Mouse (Mus musculus): ENCODE measurements around the gene Rora.
A peak's percentile ranks its signal among the peaks of the same experiment; 100 is the strongest.

Rora gene

GRCm38 (mm10) chr9:68759324-68759723 lies 105.7 kb downstream of the Rora start:
- peak; percentile 34 for DNase-seq (ENCODE audit: low spot score)

DNA sequence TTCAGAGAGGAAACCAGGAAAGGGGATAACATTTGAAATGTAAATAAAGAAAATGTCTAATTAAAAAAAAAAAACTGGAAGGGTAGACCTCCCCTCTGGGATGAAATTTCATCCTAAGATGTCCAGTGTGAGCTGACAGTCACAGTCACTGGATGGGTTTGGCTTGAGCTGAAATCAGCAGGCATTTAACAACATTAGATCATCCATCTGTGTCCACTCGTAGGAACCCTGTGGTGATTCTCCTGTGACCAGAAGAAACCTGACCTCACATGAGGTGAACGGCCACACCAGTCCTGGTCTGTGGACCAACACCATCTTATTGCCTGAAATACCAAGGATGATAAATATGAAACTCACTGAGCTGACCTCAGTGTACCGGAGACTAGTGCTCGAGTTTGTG lies 106.7 kb downstream of the Rora start:
- no peak for DNase-seq (ENCODE audit: low spot score)

GRCm38 (mm10) chr9:68760876-68761275 lies 107.3 kb downstream of the Rora start:
- DNase-seq (ENCODE audit: low spot score) = no peak

- DNase-seq (ENCODE audit: low spot score) = no peak
Measured at GRCm38 (mm10) chr9:68761672-68762071, 108.1 kb downstream of the Rora start.

DNA sequence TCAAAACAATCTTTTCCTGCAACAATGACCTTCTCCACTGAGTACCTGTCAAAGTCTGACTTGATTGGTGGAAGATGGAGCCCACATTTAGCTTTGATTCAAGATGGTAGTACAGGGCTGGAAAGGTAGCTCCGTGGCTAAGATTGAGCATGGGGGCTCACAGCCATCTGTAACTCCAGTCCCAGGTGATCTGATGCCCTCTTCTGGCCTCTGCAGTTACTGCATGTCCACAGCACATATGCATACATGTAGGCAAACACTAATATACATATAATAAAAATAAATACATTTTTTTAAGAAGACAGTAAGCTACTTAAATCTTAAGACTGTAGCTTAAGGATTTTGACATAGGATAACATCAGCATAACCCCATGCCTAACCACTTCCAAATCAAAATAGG lies 112.0 kb downstream of the Rora start:
- DNase-seq (ENCODE audit: low spot score) = no peak

DNA sequence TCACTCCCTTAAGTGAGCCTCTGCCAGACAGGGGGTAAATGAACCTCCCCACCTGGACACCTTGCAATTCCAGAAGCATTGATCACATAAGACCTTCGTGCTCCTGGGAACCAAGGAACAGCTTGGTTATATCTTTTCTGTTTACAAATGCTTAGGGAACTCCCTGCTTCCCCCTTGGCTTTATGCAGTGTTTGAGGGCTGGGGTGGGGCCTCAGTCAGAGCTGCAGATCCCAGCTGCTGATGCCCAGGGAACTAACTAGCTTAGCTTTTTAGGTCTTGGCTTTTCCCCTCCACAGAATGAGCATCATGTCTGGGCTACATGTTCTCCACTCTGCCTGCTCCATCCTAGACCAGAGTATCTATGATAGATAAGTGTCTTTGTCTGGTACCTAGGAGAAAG lies 116.1 kb downstream of the Rora start:
- DNase-seq (ENCODE audit: low spot score) = no peak

DNA sequence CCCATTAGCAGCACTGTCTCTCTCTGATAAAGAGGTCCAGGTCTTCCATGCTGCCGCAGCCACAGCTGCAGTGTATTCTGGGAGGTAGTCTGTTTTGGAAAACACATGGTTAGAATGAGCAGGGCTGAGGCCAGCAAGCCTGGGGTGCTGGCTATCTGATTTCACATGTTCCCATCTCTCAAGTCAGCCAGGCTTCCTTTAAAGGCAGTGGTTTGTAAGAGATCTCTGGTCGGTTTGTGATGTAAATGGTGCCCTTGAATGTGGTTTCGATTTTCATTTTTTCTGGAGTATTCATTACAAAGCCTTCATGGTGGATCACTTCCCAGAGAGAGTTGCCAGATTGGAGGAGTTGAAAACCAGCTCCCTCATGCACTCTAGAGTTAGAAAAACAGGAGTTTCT lies 117.8 kb downstream of the Rora start:
- DNase-seq (ENCODE audit: low spot score) = no peak

GRCm38 (mm10) chr9:68773770-68774169 lies 120.2 kb downstream of the Rora start:
- DNase-seq (ENCODE audit: low spot score) = no peak

DNA sequence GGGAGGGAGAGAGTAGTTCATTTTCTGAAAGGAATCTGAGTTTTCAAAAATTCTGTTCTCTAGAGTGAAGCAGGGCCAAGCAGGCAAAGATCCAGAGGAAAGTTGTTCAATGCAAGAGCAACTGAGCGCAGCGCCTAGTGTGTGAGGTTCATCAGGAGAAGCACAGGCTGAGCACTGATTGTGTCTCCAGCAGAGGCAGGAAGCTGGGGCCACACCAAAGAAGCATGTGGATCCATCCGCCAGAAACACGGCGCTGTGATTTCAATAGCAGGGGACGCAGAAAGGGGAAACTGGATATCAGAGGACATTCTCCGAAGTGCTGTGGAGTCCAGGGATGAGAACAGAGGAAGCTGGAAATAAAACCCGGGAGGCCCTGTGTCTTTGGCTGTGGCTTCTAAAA lies 128.4 kb downstream of the Rora start:
- DNase-seq (ENCODE audit: low spot score) = no peak

DNA sequence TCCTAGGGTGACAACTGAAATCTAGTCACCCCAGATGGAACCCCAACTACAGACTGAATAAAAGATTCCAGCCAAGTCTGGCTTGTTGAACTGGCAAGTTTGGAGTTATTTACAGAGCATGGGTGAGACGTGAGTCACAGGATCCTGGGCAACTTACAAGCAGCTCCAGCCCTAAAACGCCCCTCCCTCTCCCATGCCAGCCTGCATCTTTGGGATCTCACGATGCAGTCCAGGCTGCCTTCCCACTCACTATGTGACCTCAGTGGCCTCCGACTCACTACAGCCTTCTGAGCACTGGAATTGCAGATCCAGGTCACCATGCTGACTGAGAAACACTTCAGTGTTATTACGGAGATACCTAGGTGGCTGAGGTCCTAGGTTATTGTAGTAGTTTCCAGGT lies 129.0 kb downstream of the Rora start:
- DNase-seq (ENCODE audit: low spot score) = no peak

- no peak for DNase-seq (ENCODE audit: low spot score)
Measured at GRCm38 (mm10) chr9:68783246-68783645, 129.7 kb downstream of the Rora start.

GRCm38 (mm10) chr9:68786614-68787293 lies 133.2 kb downstream of the Rora start:
- DNase-seq (ENCODE audit: low spot score) = no peak

DNA sequence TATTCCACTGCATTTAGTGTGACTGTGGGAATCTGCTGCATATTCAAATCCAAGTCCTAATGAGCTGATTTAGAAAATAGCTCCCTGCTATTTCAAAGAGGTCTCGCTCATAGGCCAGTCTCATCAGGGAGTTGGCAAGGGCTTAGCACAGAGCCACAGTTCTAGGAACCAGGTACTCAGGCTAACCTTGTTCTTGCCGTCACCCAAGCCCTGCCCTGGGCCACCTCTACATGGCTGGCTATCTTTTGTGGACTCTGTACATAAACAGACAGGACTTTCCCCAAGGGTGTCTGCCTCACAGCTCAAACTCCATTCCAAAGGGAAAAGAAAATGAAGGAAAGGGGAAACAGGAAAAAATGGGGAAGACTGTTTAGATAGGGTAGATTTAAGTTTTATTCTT lies 134.1 kb downstream of the Rora start:
- no peak for DNase-seq (ENCODE audit: low spot score)

DNA sequence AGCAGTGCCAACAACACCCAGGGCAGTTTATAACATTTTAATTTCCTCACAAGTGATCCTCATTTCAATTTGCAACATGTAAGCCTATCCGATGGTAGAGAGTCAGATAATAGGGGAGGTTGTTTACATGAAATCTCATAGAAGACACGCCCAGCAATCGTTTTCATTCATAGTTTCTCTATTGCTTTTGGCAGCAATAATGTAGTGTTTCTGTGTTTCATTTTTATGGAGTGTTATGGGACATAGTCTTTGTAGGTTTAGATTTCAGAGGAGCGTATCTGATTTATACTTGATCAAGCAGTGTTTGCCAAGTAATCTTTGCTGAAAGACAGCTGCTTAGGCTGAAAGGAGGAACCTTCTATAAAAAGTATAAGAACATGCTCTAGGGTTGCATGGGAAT lies 137.3 kb downstream of the Rora start:
- DNase-seq (ENCODE audit: low spot score) = no peak

DNA sequence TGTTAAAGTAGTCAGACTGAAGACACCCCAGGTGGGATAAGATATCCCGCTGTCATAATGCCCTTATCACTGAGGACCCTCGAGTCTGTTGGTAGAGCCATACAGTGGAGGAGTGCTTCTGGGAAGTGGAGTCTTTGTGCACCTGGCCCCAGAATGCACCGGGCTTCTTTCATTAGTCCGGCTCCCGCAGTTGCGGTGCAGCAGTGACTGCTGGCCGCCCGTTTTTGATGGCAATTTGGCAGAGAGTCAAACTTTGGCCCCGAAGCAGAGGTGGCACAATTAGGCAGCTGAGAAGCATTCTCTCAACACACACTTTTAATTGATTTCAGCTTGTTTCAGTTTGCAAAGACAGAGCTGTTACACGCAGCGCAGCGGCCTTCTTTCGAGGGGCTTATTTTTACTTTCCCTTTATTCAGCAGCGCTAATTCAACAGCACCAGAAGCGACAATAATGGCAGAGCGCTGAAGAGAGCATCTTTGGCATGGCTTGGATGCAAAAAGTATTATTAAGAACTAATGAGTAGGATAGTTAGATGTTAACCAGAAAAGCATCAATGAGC lies 138.5 kb downstream of the Rora start:
- no peak for DNase-seq (ENCODE audit: low spot score)

GRCm38 (mm10) chr9:68795314-68795713 lies 141.7 kb downstream of the Rora start:
- DNase-seq (ENCODE audit: low spot score) = no peak

- DNase-seq (ENCODE audit: low spot score) = no peak
Measured at GRCm38 (mm10) chr9:68798221-68798620, 144.6 kb downstream of the Rora start.

DNA sequence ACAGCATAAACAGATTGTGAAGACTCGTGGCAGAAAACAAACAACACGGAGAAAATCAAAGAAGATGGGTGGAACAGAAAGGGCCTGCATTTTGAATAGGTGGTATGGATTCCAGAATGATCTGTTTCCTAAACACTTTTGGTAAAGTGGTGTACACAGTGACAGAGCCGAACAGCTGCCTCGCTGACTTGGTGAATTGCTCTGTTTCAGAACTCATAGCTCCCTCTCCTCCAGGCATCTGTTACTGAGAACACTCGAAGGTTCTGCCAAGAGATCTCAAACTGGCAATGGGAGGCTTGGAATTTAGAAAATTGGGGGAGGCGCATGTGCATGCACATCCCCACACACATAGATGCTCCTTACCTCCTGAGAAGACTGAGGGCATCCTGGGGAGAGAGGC lies 145.5 kb downstream of the Rora start:
- DNase-seq (ENCODE audit: low spot score) = no peak

- no peak for DNase-seq (ENCODE audit: low spot score)
Measured at GRCm38 (mm10) chr9:68804229-68804628, 150.6 kb downstream of the Rora start.

DNA sequence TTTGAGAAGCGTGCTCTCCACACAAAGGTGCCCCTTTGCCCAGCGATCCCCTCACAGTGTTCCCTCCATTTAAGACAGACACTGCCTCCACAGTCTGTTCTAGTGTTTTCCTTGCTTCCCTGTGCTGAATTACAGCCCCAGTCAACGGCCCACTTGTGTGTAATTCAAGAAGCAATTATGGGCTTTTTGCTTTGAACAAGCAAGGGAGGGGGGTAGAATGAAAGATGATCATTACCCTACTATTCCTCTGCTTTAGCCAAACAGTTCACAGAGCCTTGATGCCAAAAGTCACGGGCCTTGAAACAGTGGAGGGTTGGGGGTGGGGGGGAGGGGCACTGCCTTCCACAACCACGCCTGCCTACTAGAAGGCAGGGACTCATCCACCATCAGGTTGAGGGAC lies 152.2 kb downstream of the Rora start:
- no peak for DNase-seq (ENCODE audit: low spot score)

DNA sequence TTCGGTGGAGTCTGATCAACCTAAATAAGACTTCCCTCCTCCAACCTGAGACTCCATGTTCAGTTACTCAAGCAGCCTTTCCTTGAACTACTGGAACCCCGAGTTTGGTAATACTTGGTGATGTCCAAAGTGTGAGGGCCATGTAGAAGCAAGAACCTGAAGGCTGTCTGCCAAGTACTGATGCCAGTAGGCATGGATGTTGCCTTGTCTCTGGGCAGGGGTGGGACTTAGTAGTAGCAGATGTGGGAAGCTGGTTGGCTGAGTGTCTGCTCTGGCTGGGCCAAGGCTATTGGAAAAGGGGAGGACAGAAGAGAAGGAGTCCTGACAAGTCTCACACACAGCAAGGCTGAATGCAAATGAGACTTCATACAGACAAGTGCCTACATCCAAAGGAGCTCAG lies 154.1 kb downstream of the Rora start:
- DNase-seq (ENCODE audit: low spot score) = no peak

DNA sequence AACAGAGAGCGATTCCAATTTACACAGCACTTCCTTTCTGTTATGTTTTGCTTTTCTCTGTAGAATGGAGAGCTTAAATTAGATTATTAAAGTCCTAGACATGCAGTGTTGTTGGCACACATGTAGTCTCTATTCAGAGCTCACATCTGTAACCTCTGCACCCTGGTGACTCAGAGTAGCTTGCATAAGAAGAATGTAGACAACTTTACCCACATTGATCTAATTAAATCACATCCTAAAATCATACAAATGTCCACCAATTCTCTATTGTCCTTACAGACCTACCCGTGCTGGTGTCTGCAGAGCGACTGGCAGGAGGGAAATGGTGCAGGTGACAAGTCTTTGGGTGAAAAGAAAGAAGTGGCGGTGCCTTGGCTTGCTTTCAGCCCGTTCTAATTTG lies 155.9 kb downstream of the Rora start:
- no peak for DNase-seq (ENCODE audit: low spot score)

DNA sequence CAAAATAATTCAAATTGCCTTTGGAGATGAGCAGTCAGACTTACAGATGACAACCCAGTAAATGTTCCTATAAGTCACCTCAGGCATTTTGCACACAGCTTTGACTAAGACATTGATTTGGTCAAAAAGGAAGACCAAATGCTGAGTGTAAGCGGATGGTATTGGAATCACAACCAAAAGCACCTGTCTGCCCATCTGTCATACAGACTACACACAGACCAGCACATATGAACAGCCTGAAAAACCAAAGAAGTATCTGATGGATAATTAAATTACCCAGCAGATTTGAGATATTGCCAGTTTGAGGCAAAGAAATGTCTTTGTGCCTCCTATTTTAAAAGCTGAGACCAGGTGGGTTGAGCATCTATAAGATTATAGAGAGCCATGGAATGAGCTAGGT lies 161.1 kb downstream of the Rora start:
- no peak for DNase-seq (ENCODE audit: low spot score)

DNA sequence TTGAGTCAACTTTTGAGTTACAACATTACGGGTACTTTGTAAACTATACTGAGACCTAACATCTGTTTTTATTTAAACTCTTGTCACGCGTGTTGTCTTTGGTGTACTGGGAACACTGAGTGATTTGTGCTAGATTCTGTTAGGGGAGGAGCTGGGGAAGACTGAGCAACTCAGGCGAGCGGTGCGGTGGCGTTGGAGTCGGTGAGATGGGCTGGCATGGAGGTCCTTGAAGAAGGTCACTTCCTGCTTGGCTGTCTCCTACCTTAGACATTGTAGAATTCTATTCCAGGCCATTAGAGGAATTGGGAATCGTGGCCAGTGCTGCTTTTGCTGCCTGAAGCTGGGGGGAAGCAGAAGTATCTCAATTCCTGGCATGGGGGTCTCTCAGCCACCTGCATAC lies 162.3 kb downstream of the Rora start:
- DNase-seq (ENCODE audit: low spot score) = no peak

All from retina, embryonic 14.5 days (tissue).